Mouse (Mus musculus) heart, adult 11 months (tissue): ENCODE data around the gene Srrd.

Experiments
- DNase-seq: peaks from one replicate; pipeline ENCODE4 v3.0.0; 2022

Srrd gene

DNA sequence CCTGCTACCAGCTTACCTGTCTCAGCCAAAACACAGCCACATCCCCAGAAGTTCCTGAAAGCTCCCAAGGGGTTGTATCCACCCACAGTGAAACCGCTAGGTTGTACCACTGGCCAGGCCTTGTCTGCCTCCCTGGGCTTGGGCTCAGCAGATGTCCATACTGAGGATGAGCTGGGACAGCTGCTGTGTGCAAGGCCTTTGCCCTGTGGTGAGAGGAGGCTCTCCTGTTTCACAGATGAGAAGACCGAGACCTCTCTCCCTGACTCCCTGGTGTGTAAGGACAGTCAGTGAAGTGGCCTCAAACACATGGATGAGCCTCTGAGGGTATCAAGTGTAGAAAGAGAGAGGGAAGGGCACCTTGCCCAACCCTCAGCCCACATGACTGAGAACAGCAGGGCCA is 55.2 kb downstream of the Srrd start:
- peak; percentile 87 for DNase-seq
